21 mouse cellular contexts compared by ENCODE assay signal in the genomic region with DNA sequence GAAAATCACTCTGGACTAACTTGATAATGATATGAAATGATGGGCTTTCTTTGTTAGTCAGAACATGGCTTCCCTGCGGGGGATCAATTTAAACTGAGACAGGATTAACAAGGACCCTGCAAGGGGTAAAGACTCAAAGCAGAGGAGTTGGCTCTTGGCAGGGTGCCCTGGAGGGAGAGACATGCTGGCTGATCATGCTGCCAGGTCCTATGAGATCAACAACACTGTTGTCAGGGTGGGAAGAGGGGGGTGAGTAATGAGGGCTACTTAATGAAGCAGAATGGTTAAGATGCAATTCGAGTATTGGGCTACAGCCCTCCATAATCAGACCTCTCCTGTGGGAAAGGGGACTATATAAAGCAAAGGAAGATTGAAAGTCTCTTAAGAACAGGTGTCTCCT. TPM values are rescaled to one million over a fixed set of nuclear protein-coding genes. Genes with fewer than 3 reads are reported as not detected.
A peak's percentile ranks its signal among the peaks of the same experiment; 100 is the strongest.
DNase-seq lines count a peak whose midpoint lies in the region; ATAC-seq lines count a peak whose summit lies in the region.
"Had no signal": no experiment of that assay in that cellular context is flagged by ENCODE, and none has a peak within 500 bp of the region (broad histone marks: within the 10 kb centered on the region; RNA-seq: fewer than 3 reads in every experiment).

No protein-coding gene starts in this region.

- no peaks in the 10 kb centered on the region for H3K9me3 ChIP-seq in hindbrain, embryonic 13.5 days
- H3K9me3 ChIP-seq in hindbrain, embryonic 12.5 days (replicated peaks): no peaks in the 10 kb centered on the region
- no peaks in the 10 kb centered on the region for H3K9me3 ChIP-seq in hindbrain, embryonic 16.5 days (ENCODE audit: control insufficient read depth, low read length)
- H3K9me3 ChIP-seq: liver, embryonic 13.5 days had no signal

- 0 out of 2 replicates have a peak, but pooled peaks cover 9% of the 10 kb centered on the region for H3K27me3 ChIP-seq in hindbrain, embryonic 13.5 days
- peaks cover 16% of the 10 kb centered on the region for H3K27me3 ChIP-seq in hindbrain, embryonic 12.5 days
- no peaks in the 10 kb centered on the region for H3K27me3 ChIP-seq in hindbrain, embryonic 16.5 days (replicated peaks; ENCODE audit: control insufficient read depth, insufficient read depth, low read length)
- H3K27me3 ChIP-seq: liver, embryonic 13.5 days had no signal

- peak; percentile 20 to 24 for DNase-seq in right cerebral cortex, postnatal 10 days (ENCODE audit: low spot score in 2 of 2)
- no peak for DNase-seq in right cerebral cortex, postnatal 36 days (ENCODE audit: low spot score in 2 of 2)
- no peak for DNase-seq in T-cell, adult 2 months (ENCODE audit: low spot score)
- DNase-seq in heart, adult 18-20 months: no peak
- no peak for DNase-seq in layer of hippocampus, postnatal 36 days
- DNase-seq: adrenal gland, adult 8-10 months; B cell, adult 2 months; cerebellum, adult 8-10 months; embryo, embryonic 11 days; heart, adult 2 months; liver, embryonic 13.5 days; thymus, adult 18-20 months had no signal

- no peak overlapping the region for H3K27ac ChIP-seq in hindbrain, embryonic 13.5 days
- H3K27ac ChIP-seq in hindbrain, embryonic 12.5 days: no peak overlapping the region
- no peak overlapping the region for H3K27ac ChIP-seq in hindbrain, embryonic 16.5 days (ENCODE audit: low read depth, low read length)
- H3K27ac ChIP-seq: heart, adult 2 months; kidney, postnatal 0 days; liver, embryonic 13.5 days had no signal

- H3K4me2 ChIP-seq in hindbrain, embryonic 13.5 days: no peak overlapping the region
- H3K4me2 ChIP-seq in hindbrain, embryonic 12.5 days (replicated peaks): no peak overlapping the region
- no peak overlapping the region for H3K4me2 ChIP-seq in hindbrain, embryonic 16.5 days (ENCODE audit: low read length)
- H3K4me2 ChIP-seq: liver, embryonic 13.5 days had no signal

- 34% methylated on average over 2 of the region's 2 CpGs for WGBS in hindbrain, embryonic 13.5 days
- whole genome bisulfite sequencing in hindbrain, embryonic 12.5 days: 52% methylated on average over 2 of the region's 2 CpGs
- 31% methylated on average over 2 of the region's 2 CpGs for WGBS in hindbrain, embryonic 16.5 days

- no peak overlapping the region for H3K9ac ChIP-seq in hindbrain, embryonic 13.5 days
- H3K9ac ChIP-seq in hindbrain, embryonic 12.5 days: no peak overlapping the region
- no peak overlapping the region for H3K9ac ChIP-seq in hindbrain, embryonic 16.5 days (ENCODE audit: low read depth, low read length)
- H3K9ac ChIP-seq: liver, embryonic 13.5 days had no signal

- no peak overlapping the region for H3K4me3 ChIP-seq in hindbrain, embryonic 13.5 days
- no peak overlapping the region for H3K4me3 ChIP-seq in hindbrain, embryonic 12.5 days
- H3K4me3 ChIP-seq in hindbrain, embryonic 16.5 days (ENCODE audit: low read length): no peak overlapping the region
- H3K4me3 ChIP-seq: heart, adult 2 months; liver, embryonic 13.5 days had no signal

- no peaks in the 10 kb centered on the region for H3K36me3 ChIP-seq in hindbrain, embryonic 13.5 days
- no peaks in the 10 kb centered on the region for H3K36me3 ChIP-seq in hindbrain, embryonic 12.5 days
- H3K36me3 ChIP-seq in hindbrain, embryonic 16.5 days (ENCODE audit: control insufficient read depth, insufficient read depth, low read length): no peaks in the 10 kb centered on the region
- H3K36me3 ChIP-seq: liver, embryonic 13.5 days had no signal

- ATAC-seq in hindbrain, embryonic 13.5 days (ENCODE audit: low FRiP score): 0 out of 2 replicates have a peak, but pooled peaks have one; percentile 43
- no peak for ATAC-seq in hindbrain, embryonic 12.5 days (ENCODE audit: low FRiP score)
- ATAC-seq in hindbrain, embryonic 16.5 days: peak; percentile 60
- ATAC-seq: inflammation-experienced regulatory T-cells, adult 6 months had no signal

- no peaks in the 10 kb centered on the region for H3K4me1 ChIP-seq in hindbrain, embryonic 13.5 days (replicated peaks)
- no peaks in the 10 kb centered on the region for H3K4me1 ChIP-seq in hindbrain, embryonic 12.5 days
- H3K4me1 ChIP-seq in hindbrain, embryonic 16.5 days (ENCODE audit: control insufficient read depth, insufficient read depth, low read depth, low read length): no peaks in the 10 kb centered on the region
- H3K4me1 ChIP-seq: liver, embryonic 13.5 days had no signal

RNA-seq across cellular contexts. Expression of a gene that starts 11.1 kb away (rescaled TPM):
- polyA plus RNA-seq in hindbrain, embryonic 13.5 days (2015; fragmentation: Nextera tagmentation; extraction: Ambion mirVana): 0.31 and 0.65 TPM in 2 replicates
- polyA plus RNA-seq in hindbrain, embryonic 12.5 days (2016; fragmentation: Nextera tagmentation; extraction: Ambion mirVana): 0.27 TPM in 2 replicates
- 0.96 and 1.2 TPM in 2 replicates for polyA plus RNA-seq in hindbrain, embryonic 16.5 days (2015; fragmentation: Nextera tagmentation; extraction: Ambion mirVana)
- 1 to 10 TPM; 1.3 to 5.0 TPM for total RNA-seq in heart, adult 18-20 months (2021)
- 1 to 10 TPM; 2.6 to 3.9 TPM for total RNA-seq in layer of hippocampus, postnatal 36 days (2021)

RNA-seq across cellular contexts. Expression of a gene that starts 37.4 kb away (rescaled TPM):
- polyA plus RNA-seq in hindbrain, embryonic 13.5 days (2015; fragmentation: Nextera tagmentation; extraction: Ambion mirVana): 23.5 and 26.1 TPM in 2 replicates
- 33.4 and 34.2 TPM in 2 replicates for polyA plus RNA-seq in hindbrain, embryonic 12.5 days (2016; fragmentation: Nextera tagmentation; extraction: Ambion mirVana)
- 16.9 and 18.1 TPM in 2 replicates for polyA plus RNA-seq in hindbrain, embryonic 16.5 days (2015; fragmentation: Nextera tagmentation; extraction: Ambion mirVana)
- 1 to 10 TPM; 3.6 to 4.2 TPM for total RNA-seq in heart, adult 18-20 months (2021)
- 10 to 100 TPM in 1 of 2 experiments, 1 to 10 TPM in 1; 9.5 to 14.8 TPM for total RNA-seq in layer of hippocampus, postnatal 36 days (2021)

RNA-seq across cellular contexts. Expression of a gene that starts 49.7 kb away (rescaled TPM):
- polyA plus RNA-seq in hindbrain, embryonic 13.5 days (2015; fragmentation: Nextera tagmentation; extraction: Ambion mirVana): 0.50 and 1.00 TPM in 2 replicates
- polyA plus RNA-seq in hindbrain, embryonic 12.5 days (2016; fragmentation: Nextera tagmentation; extraction: Ambion mirVana): 0.30 and 0.50 TPM in 2 replicates
- 0.20 and 0.29 TPM in 2 replicates for polyA plus RNA-seq in hindbrain, embryonic 16.5 days (2015; fragmentation: Nextera tagmentation; extraction: Ambion mirVana)
- not detected for total RNA-seq in heart, adult 18-20 months (2021)
- total RNA-seq in layer of hippocampus, postnatal 36 days (2021): not detected
- total RNA-seq: adrenal gland, adult 8-10 months; gastrocnemius, adult 18-20 months; heart, adult 2 months; layer of hippocampus, postnatal 10 days; megakaryocyte, adult 5-6 weeks had no signal
- polyA plus RNA-seq: heart, adult 2 months; inflammation-experienced regulatory T-cells, adult 6 months; limb, embryonic 11.5 days had no signal

Comparison
In these comparisons a context has a peak if more than half of its experiments do, and no peak if none do; other contexts are left out.
1. DNase-seq: peak in right cerebral cortex, postnatal 10 days (2 of 2); none in right cerebral cortex, postnatal 36 days (0 of 2), T-cell, adult 2 months (single experiment), heart, adult 18-20 months (0 of 2) and layer of hippocampus, postnatal 36 days (0 of 2).